Comparison of ENCODE assay signal across 8 mouse cellular contexts in the genomic region with DNA sequence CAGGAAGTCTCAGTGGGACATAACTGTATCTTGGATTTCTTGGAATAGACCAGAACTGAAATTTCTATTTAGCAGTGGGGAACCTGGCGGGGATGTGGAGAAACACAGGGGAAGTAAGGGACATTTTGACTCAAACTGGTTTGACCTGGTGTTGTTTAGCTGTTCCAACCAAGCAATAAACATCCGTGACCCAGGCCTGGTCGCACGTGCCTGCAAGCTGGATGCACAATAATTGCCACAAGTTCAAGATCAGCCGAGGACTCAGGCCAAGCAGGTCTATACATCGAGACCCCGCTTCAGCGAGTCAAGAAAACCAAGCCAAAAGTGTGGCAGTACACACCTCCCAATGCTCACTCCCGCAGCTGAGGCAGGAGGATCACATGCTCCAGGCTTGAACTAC. TPM values are rescaled to one million over a fixed set of nuclear protein-coding genes. Genes with fewer than 3 reads are reported as not detected.
DNase-seq lines count a peak whose midpoint lies in the region; ATAC-seq and TF ChIP-seq lines count a peak whose summit lies in the region.
"Had no signal": no experiment of that assay in that cellular context is flagged by ENCODE, and none has a peak within 500 bp of the region (broad histone marks: within the 10 kb centered on the region; RNA-seq: fewer than 3 reads in every experiment).

No protein-coding gene starts in this region.

- intact Hi-C loops in left cerebral cortex, adult 2 months (cut with DNase I), result loop anchor here (2.0 to 10.0 kb wide), 2 partner anchors 15 to 197 kb away; partner anchors contain the start of genes 1600002K03Rik, Efna2 and Plk5
- intact Hi-C loops in left cerebral cortex, postnatal 4 days (cut with DNase I), result no loop called here

- peaks cover 8% of the 10 kb centered on the region; the same call in 1 of the 2 replicates for H3K27me3 ChIP-seq in forebrain, embryonic 13.5 days
- no peaks in the 10 kb centered on the region; the same call in 1 of the 2 replicates for H3K27me3 ChIP-seq in limb, embryonic 12.5 days
- H3K27me3 ChIP-seq in stomach, embryonic 15.5 days (replicated peaks), result no peaks in the 10 kb centered on the region

- no peaks in the 10 kb centered on the region for H3K9me3 ChIP-seq in forebrain, embryonic 13.5 days (replicated peaks)
- no peaks in the 10 kb centered on the region for H3K9me3 ChIP-seq in limb, embryonic 12.5 days
- H3K9me3 ChIP-seq in stomach, embryonic 15.5 days, result no peaks in the 10 kb centered on the region

- TF ChIP-seq CTCF in left cerebral cortex, adult 2 months (IDR thresholded peaks at IDR 0.05), result no peak

- no peak for ATAC-seq in forebrain, embryonic 13.5 days
- ATAC-seq in limb, embryonic 12.5 days (ENCODE audit: insufficient number of reproducible peaks, insufficient read depth, low FRiP score, low TSS enrichment, low read depth), result no peak
- no peak for ATAC-seq in stomach, embryonic 15.5 days (ENCODE audit: insufficient read depth, low FRiP score, low read depth)

- peak overlapping the region; percentile 47 for H3K4me2 ChIP-seq in forebrain, embryonic 13.5 days
- peak overlapping the region; percentile 48 for H3K4me2 ChIP-seq in limb, embryonic 12.5 days
- H3K4me2 ChIP-seq in stomach, embryonic 15.5 days, result peak overlapping the region; percentile 28

- H3K27ac ChIP-seq in left cerebral cortex, adult 2 months, result peak overlapping the region; percentile 70
- H3K27ac ChIP-seq in forebrain, embryonic 13.5 days, result no peak overlapping the region
- peak overlapping the region; percentile 59; the same call in 1 of the 2 replicates for H3K27ac ChIP-seq in limb, embryonic 12.5 days
- no peak overlapping the region for H3K27ac ChIP-seq in stomach, embryonic 15.5 days

- no peak overlapping the region for H3K4me3 ChIP-seq in left cerebral cortex, adult 2 months
- H3K4me3 ChIP-seq in forebrain, embryonic 13.5 days, result peak overlapping the region; percentile 20; the same call in 1 of the 2 replicates
- peak overlapping the region; percentile 41 for H3K4me3 ChIP-seq in limb, embryonic 12.5 days (replicated peaks)
- H3K4me3 ChIP-seq in stomach, embryonic 15.5 days (replicated peaks), result no peak overlapping the region

- no peak for DNase-seq in left cerebral cortex, adult 2 months (ENCODE audit: extremely low spot score in 1 of 2, low spot score in 2 of 2)
- no peak for DNase-seq in left cerebral cortex, postnatal 4 days
- DNase-seq in urinary bladder, postnatal 10 days (ENCODE audit: low spot score), result no peak
- DNase-seq in T-cell, adult 2 months (ENCODE audit: low spot score), result no peak

- peak overlapping the region; percentile 32 for H3K9ac ChIP-seq in forebrain, embryonic 13.5 days
- H3K9ac ChIP-seq in limb, embryonic 12.5 days (replicated peaks), result peak overlapping the region; percentile 0; the same call in 1 of the 2 replicates
- H3K9ac ChIP-seq in stomach, embryonic 15.5 days, result no peak overlapping the region

- H3K4me1 ChIP-seq in forebrain, embryonic 13.5 days, result peaks cover 14% of the 10 kb centered on the region
- H3K4me1 ChIP-seq in limb, embryonic 12.5 days (replicated peaks), result peaks cover 8% of the 10 kb centered on the region; the same call in 1 of the 2 replicates
- H3K4me1 ChIP-seq in stomach, embryonic 15.5 days, result no peaks in the 10 kb centered on the region

- 51% methylated on average over 9 of the region's 9 CpGs for WGBS in forebrain, embryonic 13.5 days
- WGBS in limb, embryonic 12.5 days, result 52% methylated on average over 9 of the region's 9 CpGs
- WGBS in stomach, embryonic 15.5 days, result 49% methylated on average over 9 of the region's 9 CpGs

- H3K36me3 ChIP-seq in forebrain, embryonic 13.5 days (ENCODE audit: poor library complexity, severe bottlenecking), result no peaks in the 10 kb centered on the region
- no peaks in the 10 kb centered on the region for H3K36me3 ChIP-seq in limb, embryonic 12.5 days
- H3K36me3 ChIP-seq in stomach, embryonic 15.5 days, result no peaks in the 10 kb centered on the region
- H3K36me3 ChIP-seq: G1E had no signal

RNA-seq across cellular contexts. Expression of gene Mex3d, which starts 15.5 kb away (rescaled TPM):
- total RNA-seq in left cerebral cortex, adult 2 months (2021), result 10 to 100 TPM; 19.2 to 20.6 TPM
- 10 to 100 TPM; 75.5 to 80.1 TPM for total RNA-seq in left cerebral cortex, postnatal 4 days (2021)
- 15.5 and 16.6 TPM in 2 replicates for polyA plus RNA-seq in forebrain, embryonic 13.5 days (2015; fragmentation: Nextera tagmentation; extraction: Ambion mirVana)
- 12.5 and 15.2 TPM in 2 replicates for polyA plus RNA-seq in limb, embryonic 12.5 days (2016; fragmentation: Nextera tagmentation; extraction: Ambion mirVana)
- polyA plus RNA-seq in stomach, embryonic 15.5 days (2015; fragmentation: Nextera tagmentation; extraction: Ambion mirVana), result 7.8 and 8.7 TPM in 2 replicates

RNA-seq across cellular contexts. Expression of gene Plk5, which starts 15.7 kb away (rescaled TPM):
- 10 to 100 TPM; 27.3 to 37.9 TPM for total RNA-seq in left cerebral cortex, adult 2 months (2021)
- total RNA-seq in left cerebral cortex, postnatal 4 days (2021), result 1 to 10 TPM; 4.2 to 6.1 TPM
- 0.40 and 0.64 TPM in 2 replicates for polyA plus RNA-seq in forebrain, embryonic 13.5 days (2015; fragmentation: Nextera tagmentation; extraction: Ambion mirVana)
- polyA plus RNA-seq in limb, embryonic 12.5 days (2016; fragmentation: Nextera tagmentation; extraction: Ambion mirVana), result 1.2 and 1.3 TPM in 2 replicates
- polyA plus RNA-seq in stomach, embryonic 15.5 days (2015; fragmentation: Nextera tagmentation; extraction: Ambion mirVana), result 0.30 and 0.67 TPM in 2 replicates
- total RNA-seq: G1E had no signal
- polyA plus RNA-seq: G1E had no signal

RNA-seq across cellular contexts. Expression of gene Adamtsl5, which starts 23.8 kb away (rescaled TPM):
- total RNA-seq in left cerebral cortex, adult 2 months (2021), result 10 to 100 TPM in 1 of 2 experiments, 1 to 10 TPM in 1; 7.9 to 11.1 TPM
- total RNA-seq in left cerebral cortex, postnatal 4 days (2021), result under 1 TPM; 0.56 to 0.72 TPM
- 0.18 and 0.21 TPM in 2 replicates for polyA plus RNA-seq in forebrain, embryonic 13.5 days (2015; fragmentation: Nextera tagmentation; extraction: Ambion mirVana)
- polyA plus RNA-seq in limb, embryonic 12.5 days (2016; fragmentation: Nextera tagmentation; extraction: Ambion mirVana), result 0.70 and 0.88 TPM in 2 replicates
- 13.7 and 17.0 TPM in 2 replicates for polyA plus RNA-seq in stomach, embryonic 15.5 days (2015; fragmentation: Nextera tagmentation; extraction: Ambion mirVana)

RNA-seq across cellular contexts. Expression of gene Mbd3, which starts 27.4 kb away (rescaled TPM):
- total RNA-seq in left cerebral cortex, adult 2 months (2021), result 100 to 1,000 TPM; 139 to 150 TPM
- total RNA-seq in left cerebral cortex, postnatal 4 days (2021), result 100 to 1,000 TPM; 138 to 147 TPM
- 304 and 319 TPM in 2 replicates for polyA plus RNA-seq in forebrain, embryonic 13.5 days (2015; fragmentation: Nextera tagmentation; extraction: Ambion mirVana)
- polyA plus RNA-seq in limb, embryonic 12.5 days (2016; fragmentation: Nextera tagmentation; extraction: Ambion mirVana), result 361 and 364 TPM in 2 replicates
- polyA plus RNA-seq in stomach, embryonic 15.5 days (2015; fragmentation: Nextera tagmentation; extraction: Ambion mirVana), result 204 and 216 TPM in 2 replicates

RNA-seq across cellular contexts. Expression of gene Uqcr11, which starts 34.6 kb away (rescaled TPM):
- 100 to 1,000 TPM; 373 to 394 TPM for total RNA-seq in left cerebral cortex, adult 2 months (2021)
- 100 to 1,000 TPM; 282 to 286 TPM for total RNA-seq in left cerebral cortex, postnatal 4 days (2021)
- 593 and 623 TPM in 2 replicates for polyA plus RNA-seq in forebrain, embryonic 13.5 days (2015; fragmentation: Nextera tagmentation; extraction: Ambion mirVana)
- 416 and 437 TPM in 2 replicates for polyA plus RNA-seq in limb, embryonic 12.5 days (2016; fragmentation: Nextera tagmentation; extraction: Ambion mirVana)
- polyA plus RNA-seq in stomach, embryonic 15.5 days (2015; fragmentation: Nextera tagmentation; extraction: Ambion mirVana), result 724 and 753 TPM in 2 replicates

Comparison
In these comparisons a context has a peak if more than half of its experiments do, and no peak if none do; other contexts are left out.
1. H3K27ac ChIP-seq: peak in left cerebral cortex, adult 2 months (single experiment) and limb, embryonic 12.5 days (single experiment); none in forebrain, embryonic 13.5 days (single experiment) and stomach, embryonic 15.5 days (single experiment).
2. H3K4me3 ChIP-seq: peak in forebrain, embryonic 13.5 days (single experiment) and limb, embryonic 12.5 days (single experiment); none in left cerebral cortex, adult 2 months (single experiment) and stomach, embryonic 15.5 days (single experiment).
3. Peak in every context shown above with its lines, with median percentiles within 50 percentile points of each other: H3K4me2 ChIP-seq.